Mouse (Mus musculus): ENCODE data around the gene Slc25a34.

Slc25a34 gene

GRCm38 (mm10) chr4:141643118-141643855 lies 19.7 kb upstream of the Slc25a34 start:
- intact Hi-C loops (cut with DNase I), result no loop called here

GRCm38 (mm10) chr4:141641961-141642811 lies 18.6 kb upstream of the Slc25a34 start:
- intact Hi-C loops (cut with DNase I), result no loop called here

DNA sequence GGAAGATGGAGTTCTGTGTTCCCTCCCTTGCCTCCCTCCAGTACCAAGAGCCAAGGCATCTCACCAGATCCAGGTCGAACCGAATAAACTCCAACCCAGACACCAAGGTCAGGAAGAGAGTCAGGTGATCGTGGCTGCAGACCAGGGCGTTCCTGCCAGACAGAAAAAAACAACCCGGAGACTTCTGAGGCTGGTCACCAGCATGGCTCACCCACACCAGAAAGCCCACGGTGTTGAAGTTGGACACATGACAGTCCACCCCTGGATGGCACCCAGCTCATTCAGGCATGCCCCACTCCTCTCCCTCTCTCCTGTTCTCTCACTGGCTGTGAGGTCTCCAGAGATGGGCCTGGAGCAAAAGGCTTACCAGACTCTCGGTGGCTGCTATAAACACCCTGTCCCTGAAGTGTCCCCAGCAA lies 17.7 kb upstream of the Slc25a34 start:
- intact Hi-C loops (cut with DNase I), result no loop called here

- intact Hi-C loops (cut with DNase I), result no loop called here
These were observed 15.9 kb upstream of the Slc25a34 start for GRCm38 (mm10) chr4:141639474-141639873.

DNA sequence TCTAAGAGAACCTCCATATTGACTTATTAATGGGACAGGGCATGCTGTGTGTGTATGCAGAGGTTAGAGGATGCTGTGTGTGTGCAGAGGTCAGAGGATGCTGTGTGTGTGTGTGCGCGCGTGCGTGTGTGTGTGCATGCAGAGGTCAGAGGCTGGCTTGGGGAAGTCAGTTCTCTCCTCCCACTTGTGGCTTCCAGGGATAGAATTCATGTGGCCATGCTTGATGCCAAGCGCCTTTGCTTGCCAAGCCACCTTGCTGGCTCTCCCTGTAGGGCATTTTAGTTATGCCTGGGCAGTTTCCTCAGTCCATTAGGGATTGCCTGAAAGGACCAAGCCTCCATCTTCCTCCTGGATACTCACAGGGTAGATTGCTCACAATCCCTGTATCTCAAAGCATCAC lies 13.1 kb upstream of the Slc25a34 start:
- intact Hi-C loops (cut with DNase I), result no loop called here

- intact Hi-C loops (cut with DNase I), result no loop called here
These were observed 12.4 kb upstream of the Slc25a34 start for GRCm38 (mm10) chr4:141635991-141636390.

DNA sequence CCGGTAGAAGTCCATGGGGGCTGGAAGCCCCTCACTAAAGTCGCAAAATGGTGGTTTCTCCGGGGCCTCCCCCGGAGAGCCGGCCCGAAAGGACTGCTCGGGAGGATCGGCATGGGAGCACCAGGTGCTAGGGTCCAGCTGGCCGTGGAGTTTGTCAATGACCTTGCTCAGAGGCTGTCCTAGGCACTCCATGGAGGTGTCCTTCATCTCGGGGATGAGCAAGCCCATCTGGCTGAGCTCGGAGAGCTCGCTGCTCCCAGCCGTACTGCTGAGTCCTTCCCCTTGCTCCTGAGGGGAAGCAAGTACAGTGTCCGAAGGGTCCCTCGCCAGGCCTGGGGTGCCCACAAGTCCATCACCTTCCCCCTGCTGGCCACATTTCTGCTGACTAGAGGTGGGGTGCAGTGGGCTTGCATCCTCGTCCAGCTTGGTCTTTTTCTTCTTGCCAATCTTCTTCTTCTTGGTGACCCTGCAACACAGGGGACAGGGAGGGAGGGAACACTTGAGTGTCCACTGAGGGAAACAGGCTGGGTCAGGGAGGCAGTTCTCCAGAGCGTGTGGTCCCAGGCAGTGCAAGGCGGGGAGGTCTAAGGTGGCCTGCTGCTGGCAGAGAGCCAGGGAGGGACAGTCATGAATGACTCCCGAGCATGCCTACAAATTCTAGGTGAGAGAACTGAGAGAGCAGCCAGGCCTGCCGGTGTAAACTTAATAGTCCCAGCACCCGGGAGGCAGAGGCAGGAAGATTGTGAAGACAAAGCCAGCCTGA lies 8.7 kb upstream of the Slc25a34 start:
- intact Hi-C loops (cut with DNase I), result no loop called here

DNA sequence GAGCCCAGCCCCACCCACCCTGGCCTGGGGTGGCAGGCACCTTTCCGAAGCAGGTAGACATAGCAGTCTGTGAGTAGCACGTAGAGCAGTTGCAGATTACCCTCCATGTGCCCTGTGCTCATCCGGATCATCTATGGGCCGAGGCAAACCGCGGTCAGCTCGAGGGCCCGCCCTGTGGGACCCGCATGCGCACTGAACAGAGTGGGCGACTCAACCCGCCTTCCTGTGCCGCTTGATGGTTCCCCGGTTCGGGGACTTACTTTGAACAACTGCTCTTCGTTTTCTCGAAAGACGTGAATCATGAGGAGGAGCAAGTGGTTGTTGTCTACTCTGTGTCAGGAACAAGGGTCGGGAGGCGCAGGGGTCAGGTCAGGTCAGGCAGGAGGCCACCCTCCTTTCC lies 7.6 kb upstream of the Slc25a34 start:
- intact Hi-C loops (cut with DNase I), result no loop called here

DNA sequence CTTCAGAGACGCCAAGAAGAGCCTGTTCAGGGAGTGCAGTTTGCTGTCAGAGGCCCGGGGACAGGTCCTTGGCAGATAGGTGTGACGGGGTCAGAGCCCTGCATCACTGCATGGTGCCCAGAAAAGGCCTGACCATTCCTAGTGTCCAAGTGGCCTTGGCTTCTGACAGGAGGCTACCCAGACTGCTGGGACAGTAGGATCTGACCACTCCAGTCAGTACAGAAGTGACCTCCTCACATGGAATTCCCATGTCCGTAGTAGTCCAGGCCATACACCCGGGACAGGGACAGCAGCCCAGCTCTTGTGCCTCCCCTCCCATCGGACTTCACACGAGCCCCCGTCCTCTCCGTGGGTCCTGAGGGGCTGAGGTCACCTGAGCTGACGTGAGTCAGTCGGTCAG lies 6.4 kb upstream of the Slc25a34 start:
- intact Hi-C loops (cut with DNase I), result no loop called here

- intact Hi-C loops (cut with DNase I), result no loop called here
These were observed 5.0 kb upstream of the Slc25a34 start for GRCm38 (mm10) chr4:141628661-141629060.

GRCm38 (mm10) chr4:141627502-141627901 lies 3.9 kb upstream of the Slc25a34 start:
- intact Hi-C loops (cut with DNase I), result no loop called here

- intact Hi-C loops (cut with DNase I), result no loop called here
These were observed 2.3 kb upstream of the Slc25a34 start for GRCm38 (mm10) chr4:141625774-141626550.

- intact Hi-C loops (cut with DNase I), result no loop called here
These were observed 1.6 kb upstream of the Slc25a34 start for GRCm38 (mm10) chr4:141624983-141625773.

GRCm38 (mm10) chr4:141624134-141624533 lies 513 bp upstream of the Slc25a34 start:
- intact Hi-C loops (cut with DNase I), result no loop called here

GRCm38 (mm10) chr4:141623037-141623436 lies 584 bp downstream of the Slc25a34 start:
- intact Hi-C loops (cut with DNase I), result no loop called here

DNA sequence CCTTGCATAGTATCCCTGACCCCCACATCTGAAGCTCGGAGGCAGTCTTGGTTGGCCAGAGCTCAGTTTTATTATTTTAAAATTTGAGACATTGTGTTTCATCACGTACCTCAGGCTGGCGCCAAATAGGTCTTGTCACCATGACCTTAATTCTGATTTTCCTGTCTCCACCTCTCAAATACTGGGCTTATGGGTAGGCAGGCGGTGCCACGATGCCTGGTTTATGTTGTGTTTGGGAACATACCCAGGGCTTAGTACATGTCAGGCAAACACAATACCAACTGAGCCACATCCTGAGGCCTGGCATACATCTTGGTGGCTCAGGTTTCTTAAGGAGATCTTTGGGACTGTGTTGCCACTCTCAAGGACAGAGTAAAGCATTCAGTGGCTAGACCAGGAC lies 1.0 kb downstream of the Slc25a34 start:
- intact Hi-C loops (cut with DNase I), result no loop called here

DNA sequence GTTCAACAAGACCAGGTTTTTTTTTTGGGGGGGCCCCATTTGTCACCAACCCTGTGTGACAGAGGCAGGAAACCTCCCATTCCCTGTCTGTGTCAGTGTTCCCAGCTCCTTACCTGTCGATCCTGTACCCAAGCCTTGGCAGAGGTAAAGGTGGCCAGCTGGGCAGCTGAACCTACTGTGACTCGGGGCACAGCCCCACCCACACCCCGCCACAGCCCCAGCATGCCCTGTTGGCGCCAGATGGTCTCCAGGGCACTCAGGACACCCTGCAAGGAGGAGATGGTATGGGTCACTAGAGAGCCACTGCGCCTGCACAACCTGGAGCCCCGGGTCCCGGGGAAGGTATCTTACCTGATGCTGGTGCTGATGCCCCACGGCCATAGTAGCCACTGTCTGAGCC lies 1.5 kb downstream of the Slc25a34 start:
- intact Hi-C loops (cut with DNase I), result no loop called here

- intact Hi-C loops (cut with DNase I), result no loop called here
These were observed 2.3 kb downstream of the Slc25a34 start for GRCm38 (mm10) chr4:141621297-141621696.

DNA sequence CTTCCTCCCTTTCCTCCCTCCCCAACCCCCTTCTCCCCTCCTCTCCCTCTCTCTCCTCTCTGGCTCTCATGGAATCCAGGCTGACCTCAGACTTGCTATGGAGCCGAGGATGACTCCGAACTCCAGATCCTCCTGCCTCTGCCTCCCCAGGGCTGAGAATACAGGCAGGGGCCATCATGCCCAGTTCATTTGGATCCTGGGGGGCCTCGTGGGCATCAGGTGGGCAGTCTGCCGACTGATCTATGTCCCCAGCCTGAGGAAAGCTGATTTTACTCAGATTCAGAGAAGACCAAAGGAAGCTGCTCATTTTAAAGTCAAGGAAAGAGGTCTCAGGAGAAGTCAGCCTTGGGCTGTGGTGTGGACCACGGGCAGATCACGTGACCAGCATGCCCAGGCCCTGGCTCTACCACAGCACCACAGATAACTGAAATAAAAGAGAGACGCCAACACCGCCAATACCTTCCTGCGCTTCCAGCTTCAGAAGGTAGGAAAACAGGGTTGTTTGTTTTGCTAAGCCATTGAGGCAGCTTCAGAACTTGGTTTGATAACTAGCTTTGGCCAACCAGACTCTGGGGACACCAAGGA lies 4.2 kb downstream of the Slc25a34 start:
- intact Hi-C loops (cut with DNase I), result loop anchor here (5.0 kb wide), 1 partner anchor 228 kb away; the partner anchor contains the start of gene Ctrc
